Mouse (Mus musculus) forebrain, embryonic 15.5 days (tissue): ENCODE data around the gene Hira. TPM values are rescaled to one million over a fixed set of nuclear protein-coding genes. Genes with fewer than 3 reads are reported as not detected.
"Not testable (repeated sequence)": the region's sequence is repeated elsewhere in the genome, so short reads cannot be mapped to it uniquely, and the experiment has no call there.

Experiments
- ATAC-seq: fragments of 200-750 bp; cut with Nextera tagmentation; replicated peaks from 2 replicates; pipeline ENCODE4 v1.8.0; 2017; ENCODE audit warnings: mild to moderate bottlenecking, moderate TSS enrichment, moderate library complexity
- H3K27ac ChIP-seq: fragments of 300-500 bp; sonication (generic); replicated peaks from 2 replicates; pipeline ENCODE4 v1.5.1; 2015; ENCODE audit warnings: mild to moderate bottlenecking, inconsistent platforms
- H3K27me3 ChIP-seq: fragments of 300-500 bp; sonication (generic); 2 replicates; pipeline ENCODE4 v1.6.1; 2015; ENCODE audit warnings: inconsistent platforms
- H3K36me3 ChIP-seq: fragments of 300-500 bp; sonication (generic); 2 replicates; pipeline ENCODE4 v1.6.1; 2015; ENCODE audit warnings: mild to moderate bottlenecking, inconsistent platforms
- H3K4me1 ChIP-seq: fragments of 300-500 bp; sonication (generic); 2 replicates; pipeline ENCODE4 v1.6.1; 2015; ENCODE audit warnings: inconsistent platforms
- H3K4me2 ChIP-seq: fragments of 300-500 bp; sonication (generic); replicated peaks from 2 replicates; pipeline ENCODE4 v1.6.1; 2015; ENCODE audit warnings: mild to moderate bottlenecking, inconsistent platforms
- H3K4me3 ChIP-seq: fragments of 300-500 bp; sonication (generic); 2 replicates; pipeline ENCODE4 v1.5.1; 2015; ENCODE audit warnings: mild to moderate bottlenecking, inconsistent platforms
- H3K9ac ChIP-seq: fragments of 300-500 bp; sonication (generic); replicated peaks from 2 replicates; pipeline ENCODE4 v1.6.1; 2015; ENCODE audit warnings: mild to moderate bottlenecking, inconsistent platforms
- H3K9me3 ChIP-seq: fragments of 300-500 bp; sonication (generic); 2 replicates; pipeline ENCODE4 v1.6.1; 2016; ENCODE audit warnings: inconsistent platforms
- WGBS: fragments of 180-500 bp; shearing (Covaris S2); methylation state at CpG from one replicate; pipeline ENCODE4 v1.1.7; 2015; ENCODE audit warnings: mixed read lengths; 5-methylcytosine and 5-hydroxymethylcytosine counted together
- polyA plus RNA-seq: library from polyadenylated mRNA; unstranded; fragments of >200 nt; fragmentation: Nextera tagmentation; extraction: Ambion mirVana; gene quantifications from 2 replicates; pipeline ENCODE4 v1.2.1, GENCODE M21; 2015

Gene Hira
- polyA plus RNA-seq, result 25.1 and 27.8 TPM in 2 replicates

GRCm38 (mm10) chr16:18876442-18877308 is at the start of gene Hira, which contains the start of gene Mrpl40:
Gene Hira, plus strand, starts transcription at chr16:18877037.
Gene Mrpl40, minus strand, starts transcription at chr16:18876862.
- Histone ChIP-seq H3K4me1 (peaks cover 31% of the 10 kb centered on the region), H3K9ac (peak within 1 kb of the TSS; percentile 99), H3K36me3 (peaks cover 23% of the 10 kb centered on the region), H3K27me3 (no peaks in the 10 kb centered on the region), H3K4me3 (peak within 1 kb of the TSS; percentile 97), H3K4me2 (peak within 1 kb of the TSS; percentile 54), H3K9me3 (no peaks in the 10 kb centered on the region), H3K27ac (peak within 1 kb of the TSS; percentile 99)
- under 1% methylated on average over 87 of the region's 93 CpGs for WGBS
- peak; percentile 88 for ATAC-seq

- no peak for ATAC-seq
- H3K36me3 ChIP-seq, result peaks cover 87% of the 10 kb centered on the region
Measured at GRCm38 (mm10) chr16:18828630-18829029, 48.2 kb upstream of the Hira start.

GRCm38 (mm10) chr16:18829102-18829501 is 47.7 kb upstream of the Hira start:
- H3K27ac ChIP-seq, result no peak overlapping the region
- no peak overlapping the region for H3K9ac ChIP-seq
- no peaks in the 10 kb centered on the region for H3K4me1 ChIP-seq
- H3K9me3 ChIP-seq, result no peaks in the 10 kb centered on the region
- no peak for ATAC-seq
- no peak overlapping the region for H3K4me2 ChIP-seq
- H3K4me3 ChIP-seq, result no peak overlapping the region
- H3K36me3 ChIP-seq, result peaks cover 88% of the 10 kb centered on the region
- WGBS, result 93% methylated on average over 6 of the region's 6 CpGs
- no peaks in the 10 kb centered on the region for H3K27me3 ChIP-seq

More at GRCm38 (mm10) chr16:18828630-18829029, 48.2 kb upstream of the Hira start:
- no peaks in the 10 kb centered on the region for H3K27me3 ChIP-seq
- no peak overlapping the region for H3K4me2 ChIP-seq
- no peak overlapping the region for H3K9ac ChIP-seq
- H3K27ac ChIP-seq, result no peak overlapping the region
- H3K4me3 ChIP-seq, result no peak overlapping the region
- 96% methylated on average over 3 of the region's 3 CpGs for WGBS
- H3K9me3 ChIP-seq, result no peaks in the 10 kb centered on the region
- no peaks in the 10 kb centered on the region for H3K4me1 ChIP-seq

GRCm38 (mm10) chr16:18833486-18833885 is 43.4 kb upstream of the Hira start:
- H3K27ac ChIP-seq, result no peak overlapping the region
- H3K4me2 ChIP-seq, result no peak overlapping the region
- no peak overlapping the region for H3K9ac ChIP-seq
- H3K27me3 ChIP-seq, result no peaks in the 10 kb centered on the region
- H3K4me1 ChIP-seq, result peaks cover 9% of the 10 kb centered on the region
- no peak for ATAC-seq
- no peak overlapping the region for H3K4me3 ChIP-seq
- H3K9me3 ChIP-seq, result no peaks in the 10 kb centered on the region
- peaks cover 54% of the 10 kb centered on the region for H3K36me3 ChIP-seq
- WGBS, result 71% methylated on average over 2 of the region's 2 CpGs

GRCm38 (mm10) chr16:18836073-18836467 is 40.8 kb upstream of the Hira start:
- Histone ChIP-seq H3K9me3 (no peaks in the 10 kb centered on the region), H3K4me2 (peak overlapping the region; percentile 61), H3K4me1 (peaks cover 9% of the 10 kb centered on the region), H3K36me3 (peaks cover 29% of the 10 kb centered on the region), H3K27me3 (no peaks in the 10 kb centered on the region), H3K9ac (peak overlapping the region; percentile 91; the same call in 1 of the 2 replicates), H3K27ac (no peak overlapping the region), H3K4me3 (peak overlapping the region; percentile 99)
- 31% methylated on average over 3 of the region's 3 CpGs for WGBS
- peak; percentile 59 for ATAC-seq

- peaks cover 27% of the 10 kb centered on the region for H3K36me3 ChIP-seq
- peak within 1 kb of the TSS; percentile 61 for H3K4me2 ChIP-seq
- under 1% methylated on average over 46 of the region's 46 CpGs for WGBS
- no peaks in the 10 kb centered on the region for H3K27me3 ChIP-seq
- H3K9me3 ChIP-seq, result no peaks in the 10 kb centered on the region
- ATAC-seq, result peak; percentile 97
- H3K27ac ChIP-seq, result peak within 1 kb of the TSS; percentile 12; the same call in 1 of the 2 replicates
- H3K4me3 ChIP-seq, result peak within 1 kb of the TSS; percentile 99
- peak within 1 kb of the TSS; percentile 91 for H3K9ac ChIP-seq
- H3K4me1 ChIP-seq, result peaks cover 9% of the 10 kb centered on the region
Measured at GRCm38 (mm10) chr16:18836468-18837208, 40.2 kb upstream of the Hira start, which contains the start of the genes 2510002D24Rik and Gm28539. Gene 2510002D24Rik, plus strand, starts transcription at chr16:18836578. Gene Gm28539, plus strand, starts transcription at chr16:18836584.

- ATAC-seq, result no peak
Measured at GRCm38 (mm10) chr16:18838346-18838745, 38.5 kb upstream of the Hira start.

GRCm38 (mm10) chr16:18846301-18846820 is 30.5 kb upstream of the Hira start:
- Histone ChIP-seq H3K27ac (no peak overlapping the region), H3K4me1 (no peaks in the 10 kb centered on the region), H3K9me3 (no peaks in the 10 kb centered on the region), H3K27me3 (no peaks in the 10 kb centered on the region), H3K36me3 (0 out of 2 replicates have a peak, but pooled peaks cover 1% of the 10 kb centered on the region), H3K4me3 (no peak overlapping the region), H3K9ac (no peak overlapping the region), H3K4me2 (no peak overlapping the region)
- WGBS, result 92% methylated on average over 15 of the region's 15 CpGs
- no peak for ATAC-seq

More at GRCm38 (mm10) chr16:18838346-18838745, 38.5 kb upstream of the Hira start:
- H3K9me3 ChIP-seq, result no peaks in the 10 kb centered on the region
- peaks cover 9% of the 10 kb centered on the region for H3K4me1 ChIP-seq
- H3K36me3 ChIP-seq, result peaks cover 17% of the 10 kb centered on the region
- no peak overlapping the region for H3K4me3 ChIP-seq
- H3K27ac ChIP-seq, result no peak overlapping the region
- no peak overlapping the region for H3K9ac ChIP-seq
- WGBS, result 81% methylated on average over 4 of the region's 4 CpGs
- no peaks in the 10 kb centered on the region for H3K27me3 ChIP-seq
- no peak overlapping the region for H3K4me2 ChIP-seq

- WGBS, result 85% methylated on average over 16 of the region's 17 CpGs
- ATAC-seq, H3K4me1 ChIP-seq, H3K4me2 ChIP-seq, H3K27ac ChIP-seq, H3K9me3 ChIP-seq, H3K36me3 ChIP-seq, H3K27me3 ChIP-seq, H3K4me3 ChIP-seq, H3K9ac ChIP-seq: not testable (repeated sequence)
Measured at GRCm38 (mm10) chr16:18849521-18850190, 27.2 kb upstream of the Hira start.

- Histone ChIP-seq H3K4me1 (no peaks in the 10 kb centered on the region), H3K36me3 (no peaks in the 10 kb centered on the region), H3K4me2 (no peak overlapping the region), H3K9ac (no peak overlapping the region), H3K4me3 (no peak overlapping the region), H3K27me3 (no peaks in the 10 kb centered on the region), H3K9me3 (no peaks in the 10 kb centered on the region), H3K27ac (no peak overlapping the region)
- no peak for ATAC-seq
Measured at GRCm38 (mm10) chr16:18858551-18858950, 18.3 kb upstream of the Hira start.

- Histone ChIP-seq H3K4me2 (no peak overlapping the region), H3K36me3 (no peaks in the 10 kb centered on the region), H3K27me3 (no peaks in the 10 kb centered on the region), H3K4me3 (no peak overlapping the region), H3K9me3 (no peaks in the 10 kb centered on the region), H3K9ac (no peak overlapping the region), H3K27ac (no peak overlapping the region), H3K4me1 (no peaks in the 10 kb centered on the region)
- 66% methylated on average over 1 of the region's 1 CpGs for WGBS
- ATAC-seq, result no peak
Measured at GRCm38 (mm10) chr16:18860186-18860585, 16.7 kb upstream of the Hira start.
